Mouse (Mus musculus) urinary bladder, postnatal 36 days (tissue): ENCODE measurements around the gene Calm5.
"Not testable (repeated sequence)": the region's sequence is repeated elsewhere in the genome, so short reads cannot be mapped to it uniquely, and the experiment has no call there.

Experiments
- DNase-seq, 2 experiments: peaks; one replicate each; pipeline ENCODE4 v3.0.0; 2022; ENCODE audit warnings: low spot score in 2 of 2, mixed read lengths in 1 of 2

The Calm5 gene

GRCm38 (mm10) chr13:3853648-3854333, at the start of gene Calm5:
TSS of gene Calm5 (plus strand) at chr13:3854173.
- not testable (repeated sequence) for DNase-seq

GRCm38 (mm10) chr13:3804186-3804585, 49.8 kb upstream of the Calm5 start, which contains the start of gene Calml3:
TSS of gene Calml3 (minus strand) at chr13:3804316.
- peak in 1 of 2 experiments; percentile 12 for DNase-seq

GRCm38 (mm10) chr13:3805132-3805531, 48.8 kb upstream of the Calm5 start:
- DNase-seq, result no peak

- DNase-seq, result no peak
Observed at GRCm38 (mm10) chr13:3805638-3806037, 48.3 kb upstream of the Calm5 start.

GRCm38 (mm10) chr13:3807131-3807827, 46.7 kb upstream of the Calm5 start:
- DNase-seq, result no peak

GRCm38 (mm10) chr13:3818012-3818739, 35.8 kb upstream of the Calm5 start:
- DNase-seq, result no peak

- DNase-seq, result no peak
Observed at GRCm38 (mm10) chr13:3818740-3819076, 35.3 kb upstream of the Calm5 start.

GRCm38 (mm10) chr13:3822105-3822504, 31.9 kb upstream of the Calm5 start:
- DNase-seq, result no peak

GRCm38 (mm10) chr13:3825726-3826125, 28.2 kb upstream of the Calm5 start:
- no peak for DNase-seq

- DNase-seq, result peak in 1 of 2 experiments; percentile 10
Observed at GRCm38 (mm10) chr13:3831546-3831945, 22.4 kb upstream of the Calm5 start.

GRCm38 (mm10) chr13:3831994-3832393, 22.0 kb upstream of the Calm5 start:
- no peak for DNase-seq

GRCm38 (mm10) chr13:3832450-3832849, 21.5 kb upstream of the Calm5 start:
- DNase-seq, result no peak

GRCm38 (mm10) chr13:3833644-3834043, 20.3 kb upstream of the Calm5 start:
- not testable (repeated sequence) for DNase-seq

GRCm38 (mm10) chr13:3837312-3837807, 16.6 kb upstream of the Calm5 start, which contains the start of gene Calm4:
TSS of gene Calm4 (plus strand) at chr13:3837757.
- not testable (repeated sequence) for DNase-seq

- not testable (repeated sequence) for DNase-seq
Observed at GRCm38 (mm10) chr13:3840662-3841061, 13.3 kb upstream of the Calm5 start.

- no peak for DNase-seq
Observed at GRCm38 (mm10) chr13:3850330-3850729, 3.6 kb upstream of the Calm5 start.

- DNase-seq, result no peak
Observed at GRCm38 (mm10) chr13:3854856-3855255, 883 bp downstream of the Calm5 start.

- DNase-seq, result no peak
Observed at GRCm38 (mm10) chr13:3856252-3856651, 2.3 kb downstream of the Calm5 start.

- no peak for DNase-seq
Observed at GRCm38 (mm10) chr13:3861251-3861650, 7.3 kb downstream of the Calm5 start.

GRCm38 (mm10) chr13:3862325-3862724, 8.4 kb downstream of the Calm5 start:
- DNase-seq, result no peak

- peak in 1 of 2 experiments; percentile 35 for DNase-seq
Observed at GRCm38 (mm10) chr13:3862922-3863580, 9.1 kb downstream of the Calm5 start.
